Mouse (Mus musculus): ENCODE results near the gene Stk39. TPM values are rescaled to one million over a fixed set of nuclear protein-coding genes. Genes with fewer than 3 reads are reported as not detected.

Stk39 gene
- polyA plus RNA-seq (2015; fragmentation: Nextera tagmentation; extraction: Ambion mirVana): 1.9 and 2.2 TPM in 2 replicates

- WGBS (ENCODE audit: insufficient replicate concordance): 1% methylated on average over 80 of the region's 99 CpGs
- H3K36me3 ChIP-seq: no peaks in the 10 kb centered on the region
- DNase-seq: peak; percentile 34
- H3K9ac ChIP-seq: peak within 1 kb of the TSS; percentile 64
- peak; percentile 80 for ATAC-seq (ENCODE audit: low read depth)
- peaks cover 69% of the 10 kb centered on the region for H3K27me3 ChIP-seq
- H3K4me1 ChIP-seq (replicated peaks): peaks cover 19% of the 10 kb centered on the region
- H3K9me3 ChIP-seq (replicated peaks): no peaks in the 10 kb centered on the region
- no peak within 1 kb of the TSS; the same call in 1 of the 2 replicates for H3K27ac ChIP-seq
- peak within 1 kb of the TSS; percentile 66 for H3K4me3 ChIP-seq (replicated peaks)
- peak within 1 kb of the TSS; percentile 82 for H3K4me2 ChIP-seq
Observed at GRCm38 (mm10) chr2:68471759-68472550, at the start of gene Stk39. Gene Stk39 (minus strand): TSS chr2:68472268.

- DNase-seq (no peak), ATAC-seq (ENCODE audit: low read depth) (no peak)
- Histone ChIP-seq H3K9ac (no peak overlapping the region), H3K27ac (no peak overlapping the region), H3K4me3 (replicated peaks) (no peak overlapping the region), H3K4me1 (replicated peaks) (no peaks in the 10 kb centered on the region), H3K36me3 (no peaks in the 10 kb centered on the region), H3K9me3 (replicated peaks) (no peaks in the 10 kb centered on the region), H3K27me3 (no peaks in the 10 kb centered on the region), H3K4me2 (no peak overlapping the region)
- WGBS (ENCODE audit: insufficient replicate concordance): 38% methylated on average over 2 of the region's 2 CpGs
Observed at GRCm38 (mm10) chr2:68515409-68515808, 43.3 kb upstream of the Stk39 start.

- Histone ChIP-seq H3K9me3 (replicated peaks) (no peaks in the 10 kb centered on the region), H3K9ac (no peak overlapping the region), H3K27me3 (no peaks in the 10 kb centered on the region), H3K4me2 (no peak overlapping the region), H3K4me1 (replicated peaks) (no peaks in the 10 kb centered on the region), H3K36me3 (no peaks in the 10 kb centered on the region), H3K27ac (no peak overlapping the region), H3K4me3 (replicated peaks) (no peak overlapping the region)
- no peak for ATAC-seq (ENCODE audit: low read depth)
- WGBS (ENCODE audit: insufficient replicate concordance): 61% methylated on average over 2 of the region's 2 CpGs
- DNase-seq: no peak
Observed at GRCm38 (mm10) chr2:68503202-68503601, 31.1 kb upstream of the Stk39 start.

GRCm38 (mm10) chr2:68502734-68503133 lies 30.7 kb upstream of the Stk39 start:
- no peak for ATAC-seq (ENCODE audit: low read depth)
- H3K27ac ChIP-seq: no peak overlapping the region
- WGBS (ENCODE audit: insufficient replicate concordance): 64% methylated on average over 4 of the region's 4 CpGs

GRCm38 (mm10) chr2:68502236-68502635 lies 30.2 kb upstream of the Stk39 start:
- no peak overlapping the region for H3K4me3 ChIP-seq (replicated peaks)
- H3K4me2 ChIP-seq: no peak overlapping the region
- WGBS (ENCODE audit: insufficient replicate concordance): 46% methylated on average over 2 of the region's 2 CpGs
- H3K4me1 ChIP-seq (replicated peaks): no peaks in the 10 kb centered on the region
- H3K9me3 ChIP-seq (replicated peaks): no peaks in the 10 kb centered on the region
- H3K27ac ChIP-seq: no peak overlapping the region
- no peaks in the 10 kb centered on the region for H3K36me3 ChIP-seq
- H3K27me3 ChIP-seq: no peaks in the 10 kb centered on the region
- H3K9ac ChIP-seq: no peak overlapping the region
- DNase-seq: no peak
- no peak for ATAC-seq (ENCODE audit: low read depth)

More at GRCm38 (mm10) chr2:68502734-68503133, 30.7 kb upstream of the Stk39 start:
- Histone ChIP-seq H3K36me3 (no peaks in the 10 kb centered on the region), H3K4me2 (no peak overlapping the region), H3K9me3 (replicated peaks) (no peaks in the 10 kb centered on the region), H3K4me3 (replicated peaks) (no peak overlapping the region), H3K4me1 (replicated peaks) (no peaks in the 10 kb centered on the region), H3K27me3 (no peaks in the 10 kb centered on the region), H3K9ac (no peak overlapping the region)
- no peak for DNase-seq

GRCm38 (mm10) chr2:68486275-68486674 lies 14.2 kb upstream of the Stk39 start:
- Histone ChIP-seq H3K27ac (no peak overlapping the region), H3K4me1 (replicated peaks) (no peaks in the 10 kb centered on the region), H3K27me3 (no peaks in the 10 kb centered on the region), H3K36me3 (no peaks in the 10 kb centered on the region), H3K4me2 (no peak overlapping the region), H3K9ac (no peak overlapping the region), H3K4me3 (replicated peaks) (no peak overlapping the region), H3K9me3 (replicated peaks) (no peaks in the 10 kb centered on the region)
- WGBS (ENCODE audit: insufficient replicate concordance): 68% methylated on average over 4 of the region's 4 CpGs
- ATAC-seq (ENCODE audit: low read depth) (no peak), DNase-seq (no peak)

DNA sequence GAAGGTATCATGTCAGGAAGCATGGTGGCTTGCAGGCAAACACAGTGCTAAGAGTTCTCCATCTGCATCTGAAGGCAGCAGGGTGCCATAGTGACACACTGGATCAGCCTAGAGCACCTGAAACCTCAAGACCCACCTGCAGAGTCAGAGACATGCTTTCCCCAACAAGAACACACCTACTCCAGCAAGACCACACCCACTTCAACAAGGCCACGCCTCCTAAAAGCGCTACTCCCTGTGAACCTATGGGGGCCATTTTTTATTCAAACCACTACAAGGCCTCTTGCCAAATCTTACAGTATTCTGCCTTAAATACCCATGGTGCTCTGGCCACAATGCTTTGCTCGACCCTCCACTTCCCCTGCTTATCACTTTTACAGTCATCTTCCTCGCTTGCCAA lies 13.1 kb upstream of the Stk39 start:
- ATAC-seq (ENCODE audit: low read depth) (no peak), DNase-seq (no peak)
- H3K27ac ChIP-seq: no peak overlapping the region
- H3K4me3 ChIP-seq (replicated peaks): no peak overlapping the region
- no peaks in the 10 kb centered on the region for H3K36me3 ChIP-seq
- H3K4me1 ChIP-seq (replicated peaks): no peaks in the 10 kb centered on the region
- H3K27me3 ChIP-seq: no peaks in the 10 kb centered on the region
- no peaks in the 10 kb centered on the region for H3K9me3 ChIP-seq (replicated peaks)
- H3K9ac ChIP-seq: no peak overlapping the region
- no peak overlapping the region for H3K4me2 ChIP-seq
- 35% methylated on average over 4 of the region's 4 CpGs for WGBS (ENCODE audit: insufficient replicate concordance)

DNA sequence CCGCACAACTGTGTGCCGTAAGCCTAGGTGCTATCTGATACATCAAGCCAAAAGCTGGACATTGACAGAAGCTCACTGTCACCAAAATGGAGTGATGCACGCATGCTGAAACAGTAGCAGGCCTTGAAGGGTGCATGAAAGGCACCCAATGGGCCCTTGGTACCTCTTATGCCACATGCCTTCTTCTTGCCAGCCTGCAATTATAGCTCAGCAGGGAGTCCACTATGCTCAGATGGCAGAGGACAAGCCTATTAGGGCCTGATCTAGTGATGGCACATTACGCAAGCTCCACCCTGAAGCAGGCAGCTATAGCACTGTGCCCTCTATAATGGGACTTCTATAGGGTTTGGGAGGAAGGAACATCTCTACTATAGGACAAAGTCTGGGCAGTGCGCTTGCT lies 10.8 kb upstream of the Stk39 start:
- Histone ChIP-seq H3K36me3 (no peaks in the 10 kb centered on the region), H3K4me3 (replicated peaks) (no peak overlapping the region), H3K9ac (no peak overlapping the region), H3K4me2 (no peak overlapping the region), H3K9me3 (replicated peaks) (no peaks in the 10 kb centered on the region), H3K4me1 (replicated peaks) (no peaks in the 10 kb centered on the region), H3K27ac (no peak overlapping the region), H3K27me3 (no peaks in the 10 kb centered on the region)
- ATAC-seq (ENCODE audit: low read depth): no peak
- DNase-seq: no peak
- 74% methylated on average over 5 of the region's 5 CpGs for WGBS (ENCODE audit: insufficient replicate concordance)

DNA sequence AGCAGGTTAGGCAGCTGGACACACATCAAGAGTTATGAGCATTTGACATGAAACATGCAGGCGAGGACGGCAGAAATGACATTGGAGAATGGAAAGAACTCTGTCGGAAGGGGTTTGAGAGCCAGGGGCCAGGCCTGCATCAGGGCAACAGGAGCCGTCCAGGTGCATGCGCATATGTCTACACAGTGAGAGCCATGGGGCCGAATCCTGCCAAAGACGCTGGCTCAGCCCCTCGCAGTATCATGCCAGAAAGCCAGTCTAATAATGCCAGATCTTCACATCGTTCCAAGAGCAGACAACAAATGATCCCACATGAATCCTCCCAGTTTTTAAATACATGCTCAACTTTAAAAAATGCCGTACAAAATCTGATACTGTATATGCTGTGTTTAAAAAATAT lies 7.8 kb upstream of the Stk39 start:
- Histone ChIP-seq H3K4me2 (no peak overlapping the region), H3K27ac (no peak overlapping the region), H3K9me3 (replicated peaks) (no peaks in the 10 kb centered on the region), H3K27me3 (peaks cover 5% of the 10 kb centered on the region; the same call in 1 of the 2 replicates), H3K4me1 (replicated peaks) (no peaks in the 10 kb centered on the region), H3K4me3 (replicated peaks) (no peak overlapping the region), H3K36me3 (no peaks in the 10 kb centered on the region), H3K9ac (no peak overlapping the region)
- DNase-seq (no peak), ATAC-seq (ENCODE audit: low read depth) (no peak)
- WGBS (ENCODE audit: insufficient replicate concordance): 76% methylated on average over 10 of the region's 10 CpGs

- 58% methylated on average over 4 of the region's 4 CpGs for WGBS (ENCODE audit: insufficient replicate concordance)
- Histone ChIP-seq H3K4me3 (replicated peaks) (no peak overlapping the region), H3K4me2 (no peak overlapping the region), H3K27ac (no peak overlapping the region), H3K36me3 (no peaks in the 10 kb centered on the region), H3K9me3 (replicated peaks) (no peaks in the 10 kb centered on the region), H3K27me3 (peaks cover 69% of the 10 kb centered on the region), H3K4me1 (replicated peaks) (peaks cover 19% of the 10 kb centered on the region), H3K9ac (no peak overlapping the region)
- DNase-seq: no peak
- ATAC-seq (ENCODE audit: low read depth): no peak
Observed at GRCm38 (mm10) chr2:68472921-68473320, 853 bp upstream of the Stk39 start.

DNA sequence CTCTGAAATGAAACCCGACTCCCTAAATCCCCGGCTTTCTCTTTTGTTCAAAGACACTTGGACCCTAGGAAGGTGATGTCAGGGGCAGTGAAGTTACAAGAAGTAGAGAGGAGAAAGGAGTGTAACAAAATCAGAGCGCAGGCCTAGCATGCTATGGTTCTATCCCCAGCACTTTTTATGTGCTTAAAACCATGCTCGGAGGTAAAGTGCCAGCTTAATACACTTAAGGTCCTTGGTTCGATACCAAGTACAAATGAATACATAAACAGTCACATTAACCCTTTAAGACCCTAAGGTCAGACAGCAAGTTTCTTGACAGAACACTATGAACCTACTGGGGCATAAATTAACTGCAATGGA lies 463 bp upstream of the Stk39 start:
- ATAC-seq (ENCODE audit: low read depth): no peak

More for the DNA sequence above, 463 bp upstream of the Stk39 start:
- Histone ChIP-seq H3K27me3 (peaks cover 69% of the 10 kb centered on the region), H3K4me1 (replicated peaks) (peaks cover 19% of the 10 kb centered on the region), H3K36me3 (no peaks in the 10 kb centered on the region), H3K9me3 (replicated peaks) (no peaks in the 10 kb centered on the region), H3K4me2 (peak overlapping the region; percentile 82), H3K27ac (no peak overlapping the region), H3K4me3 (replicated peaks) (peak overlapping the region; percentile 66), H3K9ac (peak overlapping the region; percentile 64; the same call in 1 of the 2 replicates)
- no peak for DNase-seq
- 12% methylated on average over 5 of the region's 5 CpGs for WGBS (ENCODE audit: insufficient replicate concordance)
